Mouse (Mus musculus) thymus, adult 2 months (tissue): ENCODE results near the gene Zfp664.

Experiments used
- CTCF ChIP-seq: fragments of 200-500 bp; IDR thresholded peaks from 2 replicates; pipeline ENCODE4 v1.5.1; 2012; ENCODE audit warnings: mild to moderate bottlenecking, control low read depth, low read length, moderate library complexity, borderline replicate concordance; ENCODE audit not compliant: control insufficient read depth, poor library complexity, insufficient read depth; ENCODE audit errors: extremely low read depth
- POLR2A ChIP-seq: fragments of 200-500 bp; IDR thresholded peaks from 2 replicates; pipeline ENCODE4 v1.6.1; 2012; ENCODE audit warnings: mild to moderate bottlenecking, low read length, control low read depth, moderate library complexity; ENCODE audit not compliant: control insufficient read depth, poor library complexity, insufficient read depth; ENCODE audit errors: extremely low read depth

GRCm38 (mm10) chr5:124934558-124934957, 72.1 kb downstream of the Zfp664 start:
- TF ChIP-seq CTCF: no peak
- no peak for TF ChIP-seq POLR2A
